Mouse (Mus musculus): ENCODE measurements around the gene Elovl6. TPM values are rescaled to one million over a fixed set of nuclear protein-coding genes. Genes with fewer than 3 reads are reported as not detected.

Gene Elovl6
- polyA plus RNA-seq, 1 experiment from 2014 or later, result 21.8 TPM

DNA sequence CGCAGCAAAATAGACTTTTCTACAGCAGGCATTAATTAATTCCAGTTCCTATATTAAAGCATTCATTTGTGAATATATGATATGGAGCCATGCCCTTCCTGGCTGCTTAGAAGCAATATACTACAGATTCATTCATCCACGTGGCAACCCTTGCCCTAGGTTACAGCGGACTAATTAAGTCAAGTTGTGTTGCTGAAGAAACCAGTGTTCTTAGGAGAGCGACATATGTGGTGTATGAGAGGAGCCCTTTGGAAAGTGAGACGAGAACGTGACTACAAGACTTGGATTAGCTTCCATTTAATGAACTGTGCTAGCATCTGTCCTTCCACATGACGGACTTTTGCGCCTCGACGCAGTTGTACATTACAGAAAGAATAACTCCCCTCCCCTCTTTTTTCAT lies 115.2 kb downstream of the Elovl6 start:
- ATAC-seq (ENCODE audit: insufficient read depth), result no peak

DNA sequence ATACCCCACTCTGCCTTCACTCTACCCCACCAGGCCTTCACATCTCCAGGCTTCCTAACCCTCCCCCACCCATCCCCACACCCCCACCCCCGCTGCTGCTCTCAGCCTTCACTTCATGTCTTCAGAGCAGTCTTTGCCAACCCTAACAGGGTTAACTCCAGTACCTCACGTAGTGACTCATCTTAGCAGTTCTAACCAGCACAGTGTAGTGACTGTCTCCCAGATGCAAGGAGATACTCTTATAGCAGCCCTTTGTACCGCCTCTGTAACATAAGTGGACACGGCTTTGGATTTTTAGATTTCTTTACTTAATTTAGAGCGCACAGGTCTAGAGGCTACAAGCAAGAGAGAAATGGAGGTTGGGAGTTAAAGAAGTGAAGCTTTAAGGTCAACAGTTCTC lies 116.4 kb downstream of the Elovl6 start:
- TF ChIP-seq CTCF (IDR thresholded peaks at IDR 0.05; ENCODE audit: low read depth), result no peak
- Histone ChIP-seq H3K4me1 (ENCODE audit: insufficient read depth) (0 out of 2 replicates have a peak, but pooled peaks cover 9% of the 10 kb centered on the region), H3K4me2 (no peak overlapping the region), H3K9ac (no peak overlapping the region), H3K4me3 (ENCODE audit: low read depth, low read length) (no peak overlapping the region), H3K36me3 (ENCODE audit: insufficient read depth) (no peaks in the 10 kb centered on the region), H3K27me3 (ENCODE audit: insufficient read depth, low read length) (no peaks in the 10 kb centered on the region), H3K9me3 (ENCODE audit: low read depth, low read length) (no peaks in the 10 kb centered on the region), H3K27ac (ENCODE audit: low read depth) (no peak overlapping the region)
- 80% methylated on average over 5 of the region's 5 CpGs for WGBS
- no peak for ATAC-seq (ENCODE audit: insufficient read depth)
- DNase-seq, result no peak

More for the DNA sequence above, 115.2 kb downstream of the Elovl6 start:
- Histone ChIP-seq H3K9ac (no peak overlapping the region), H3K4me3 (ENCODE audit: low read depth, low read length) (no peak overlapping the region), H3K36me3 (ENCODE audit: insufficient read depth) (no peaks in the 10 kb centered on the region), H3K27ac (ENCODE audit: low read depth) (no peak overlapping the region), H3K4me2 (no peak overlapping the region), H3K27me3 (ENCODE audit: insufficient read depth, low read length) (no peaks in the 10 kb centered on the region), H3K4me1 (ENCODE audit: insufficient read depth) (0 out of 2 replicates have a peak, but pooled peaks cover 9% of the 10 kb centered on the region), H3K9me3 (ENCODE audit: low read depth, low read length) (no peaks in the 10 kb centered on the region)
- TF ChIP-seq CTCF (IDR thresholded peaks at IDR 0.05; ENCODE audit: low read depth), result no peak
- no peak for DNase-seq
- WGBS, result 79% methylated on average over 10 of the region's 10 CpGs

DNA sequence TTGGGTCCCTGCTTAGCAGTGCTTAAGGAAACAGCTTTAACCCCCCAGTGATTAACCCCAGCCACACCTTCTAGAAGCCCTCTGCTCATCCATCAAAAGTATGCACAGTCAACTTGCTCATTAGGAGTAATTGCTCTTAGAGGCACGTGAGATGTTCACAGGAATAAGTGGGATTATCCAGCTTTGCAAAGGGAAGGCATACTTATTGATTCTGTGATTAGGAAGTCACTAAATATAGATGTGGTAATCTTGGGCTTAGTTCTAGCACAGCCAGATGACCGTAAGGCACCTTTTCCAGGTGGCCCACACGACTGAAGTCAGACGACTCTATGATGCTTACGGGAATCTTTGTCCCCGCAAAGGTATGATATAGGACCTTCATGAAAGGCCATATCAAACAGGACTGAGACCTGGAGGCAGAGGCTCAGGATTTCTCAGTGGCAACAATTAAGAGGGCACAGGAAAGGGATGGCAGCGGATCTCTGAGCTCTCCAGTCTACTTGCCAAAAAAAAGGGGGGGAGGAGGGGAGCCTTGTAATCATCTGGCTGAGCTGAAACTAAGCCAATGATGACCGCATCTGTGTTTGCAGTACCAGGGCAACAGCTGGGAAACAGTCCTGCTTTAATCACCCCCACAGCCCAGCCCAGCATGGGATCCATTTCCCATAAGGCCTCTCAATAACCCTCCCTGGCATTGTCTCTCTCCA lies 117.6 kb downstream of the Elovl6 start:
- ATAC-seq (ENCODE audit: insufficient read depth) (peak; percentile 16; the same call in 1 of the 2 replicates), DNase-seq (peak; percentile 55)
- Histone ChIP-seq H3K36me3 (ENCODE audit: insufficient read depth) (no peaks in the 10 kb centered on the region), H3K4me2 (no peak overlapping the region), H3K27me3 (ENCODE audit: insufficient read depth, low read length) (no peaks in the 10 kb centered on the region), H3K4me1 (ENCODE audit: insufficient read depth) (0 out of 2 replicates have a peak, but pooled peaks cover 9% of the 10 kb centered on the region), H3K4me3 (ENCODE audit: low read depth, low read length) (no peak overlapping the region), H3K9ac (no peak overlapping the region), H3K9me3 (ENCODE audit: low read depth, low read length) (no peaks in the 10 kb centered on the region), H3K27ac (ENCODE audit: low read depth) (no peak overlapping the region)
- no peak for TF ChIP-seq CTCF (IDR thresholded peaks at IDR 0.05; ENCODE audit: low read depth)
- WGBS, result 67% methylated on average over 8 of the region's 8 CpGs

DNA sequence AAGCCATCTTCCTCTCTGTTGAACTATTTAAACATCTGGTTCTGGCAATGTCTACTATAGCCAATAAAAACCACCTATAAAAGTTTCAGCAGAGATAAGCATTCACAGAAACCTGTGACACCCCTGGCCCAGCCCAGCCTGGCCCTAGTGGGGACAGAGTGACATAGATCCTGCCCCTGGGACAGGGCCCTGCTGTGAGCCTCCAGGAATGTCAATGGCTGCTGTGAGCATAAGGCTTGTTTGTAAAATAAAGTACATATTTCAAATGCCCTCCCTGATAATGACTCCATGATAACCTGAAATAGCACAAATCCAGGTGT lies 118.1 kb downstream of the Elovl6 start:
- no peak for TF ChIP-seq CTCF (IDR thresholded peaks at IDR 0.05; ENCODE audit: low read depth)
- Histone ChIP-seq H3K27me3 (ENCODE audit: insufficient read depth, low read length) (no peaks in the 10 kb centered on the region), H3K27ac (ENCODE audit: low read depth) (no peak overlapping the region), H3K9me3 (ENCODE audit: low read depth, low read length) (no peaks in the 10 kb centered on the region), H3K4me2 (no peak overlapping the region), H3K9ac (no peak overlapping the region), H3K4me1 (ENCODE audit: insufficient read depth) (0 out of 2 replicates have a peak, but pooled peaks cover 9% of the 10 kb centered on the region), H3K4me3 (ENCODE audit: low read depth, low read length) (no peak overlapping the region), H3K36me3 (ENCODE audit: insufficient read depth) (no peaks in the 10 kb centered on the region)
- DNase-seq, result no peak
- ATAC-seq (ENCODE audit: insufficient read depth), result no peak

DNA sequence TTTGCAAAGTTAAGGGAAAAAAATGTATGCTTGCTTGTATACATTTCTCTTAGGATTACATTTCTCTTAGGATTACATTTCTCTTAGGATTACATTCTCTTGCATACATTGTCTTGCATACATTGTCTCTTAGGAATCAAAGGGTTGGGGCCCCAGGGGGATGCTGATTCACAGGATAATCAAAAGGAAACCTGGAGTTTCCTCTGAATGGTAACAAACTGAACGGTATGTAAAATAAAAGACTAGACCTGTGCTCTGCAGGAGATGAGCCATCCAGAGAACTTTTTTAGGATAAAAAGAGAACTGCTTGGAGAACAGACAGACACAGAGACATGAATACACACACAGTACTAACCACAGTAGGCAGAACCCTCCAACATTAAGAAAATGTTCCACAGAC lies 118.8 kb downstream of the Elovl6 start:
- no peak for TF ChIP-seq CTCF (IDR thresholded peaks at IDR 0.05; ENCODE audit: low read depth)
- no peaks in the 10 kb centered on the region for H3K27me3 ChIP-seq (ENCODE audit: insufficient read depth, low read length)
- 57% methylated on average over 1 of the region's 1 CpGs for WGBS
- H3K9ac ChIP-seq, result no peak overlapping the region
- H3K36me3 ChIP-seq (ENCODE audit: insufficient read depth), result no peaks in the 10 kb centered on the region
- H3K4me2 ChIP-seq, result no peak overlapping the region
- no peak for DNase-seq
- 0 out of 2 replicates have a peak, but pooled peaks cover 6% of the 10 kb centered on the region for H3K4me1 ChIP-seq (ENCODE audit: insufficient read depth)
- ATAC-seq (ENCODE audit: insufficient read depth), result no peak
- H3K4me3 ChIP-seq (ENCODE audit: low read depth, low read length), result no peak overlapping the region
- no peak overlapping the region for H3K27ac ChIP-seq (ENCODE audit: low read depth)
- no peaks in the 10 kb centered on the region for H3K9me3 ChIP-seq (ENCODE audit: low read depth, low read length)

DNA sequence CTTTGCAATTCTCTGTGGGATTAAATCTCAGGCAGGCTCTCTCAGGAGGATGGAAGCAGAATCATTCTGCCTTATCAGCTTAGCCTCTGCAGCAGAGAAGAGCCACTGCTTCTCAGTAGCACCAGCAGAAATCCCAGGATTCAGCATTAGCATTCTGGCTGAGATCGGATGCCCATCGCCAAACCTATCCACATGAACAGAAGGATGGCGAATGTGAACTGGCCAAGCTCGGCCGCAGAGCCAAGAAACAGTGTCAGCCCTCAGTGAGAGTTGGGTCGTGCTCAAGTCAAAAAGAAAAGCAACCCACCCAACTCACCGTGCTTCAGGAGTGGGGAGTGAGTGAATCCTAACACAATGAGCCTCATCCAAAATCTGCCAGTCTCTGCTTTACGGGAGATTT lies 119.6 kb downstream of the Elovl6 start:
- Histone ChIP-seq H3K4me1 (ENCODE audit: insufficient read depth) (no peaks in the 10 kb centered on the region), H3K4me3 (ENCODE audit: low read depth, low read length) (no peak overlapping the region), H3K27me3 (ENCODE audit: insufficient read depth, low read length) (no peaks in the 10 kb centered on the region), H3K27ac (ENCODE audit: low read depth) (no peak overlapping the region), H3K9ac (no peak overlapping the region), H3K4me2 (no peak overlapping the region), H3K9me3 (ENCODE audit: low read depth, low read length) (no peaks in the 10 kb centered on the region), H3K36me3 (ENCODE audit: insufficient read depth) (no peaks in the 10 kb centered on the region)
- TF ChIP-seq CTCF (IDR thresholded peaks at IDR 0.05; ENCODE audit: low read depth), result no peak
- WGBS, result 90% methylated on average over 8 of the region's 8 CpGs
- ATAC-seq (ENCODE audit: insufficient read depth) (no peak), DNase-seq (no peak)

DNA sequence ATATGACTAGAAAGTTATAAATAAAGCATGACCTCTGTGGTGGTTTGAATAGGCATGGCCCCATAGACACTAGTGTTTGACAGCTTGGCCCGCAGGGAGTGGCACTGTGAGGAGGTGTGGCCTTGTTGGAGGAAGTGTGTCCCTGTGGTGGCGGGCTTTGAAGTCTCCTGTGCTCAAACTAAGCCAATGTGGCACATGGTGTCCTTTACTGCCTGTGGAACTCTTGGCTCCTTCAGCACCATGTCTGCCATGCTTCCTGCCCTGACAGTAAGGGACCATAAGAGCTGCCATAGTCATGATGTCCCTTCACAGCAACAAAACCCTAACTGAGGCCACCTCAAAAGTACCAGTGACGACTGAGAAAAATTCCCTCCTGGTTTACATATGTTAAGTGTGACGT lies 120.3 kb downstream of the Elovl6 start:
- no peak for ATAC-seq (ENCODE audit: insufficient read depth)
- Histone ChIP-seq H3K27ac (ENCODE audit: low read depth) (no peak overlapping the region), H3K4me3 (ENCODE audit: low read depth, low read length) (no peak overlapping the region), H3K9ac (no peak overlapping the region), H3K4me2 (no peak overlapping the region), H3K36me3 (ENCODE audit: insufficient read depth) (no peaks in the 10 kb centered on the region), H3K27me3 (ENCODE audit: insufficient read depth, low read length) (no peaks in the 10 kb centered on the region), H3K9me3 (ENCODE audit: low read depth, low read length) (no peaks in the 10 kb centered on the region), H3K4me1 (ENCODE audit: insufficient read depth) (no peaks in the 10 kb centered on the region)
- no peak for TF ChIP-seq CTCF (IDR thresholded peaks at IDR 0.05; ENCODE audit: low read depth)
- 75% methylated on average over 4 of the region's 4 CpGs for WGBS
- DNase-seq, result no peak

Data from lung, embryonic 14.5 days (tissue).